Comparison of ENCODE assay signal across 10 mouse cellular contexts in the genomic region with DNA sequence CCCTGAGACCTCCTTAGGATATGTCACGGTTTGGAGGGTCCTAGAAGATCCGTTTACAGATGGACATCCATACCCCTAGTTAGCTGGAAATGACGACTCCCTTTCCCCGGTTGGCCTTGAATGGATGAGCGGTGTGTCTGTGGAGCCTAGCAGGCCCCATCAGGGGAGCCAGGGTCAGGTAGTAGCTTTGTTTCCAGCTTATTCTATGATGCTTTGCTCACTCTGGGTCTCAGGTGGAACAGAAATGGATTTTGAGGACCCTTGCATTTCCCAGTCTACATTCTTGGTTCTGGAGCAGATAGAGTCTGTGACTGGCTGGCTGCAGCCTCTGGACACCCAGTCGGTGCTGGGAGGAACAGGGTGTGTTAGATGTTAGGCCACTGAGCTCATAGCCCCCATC. TPM values are rescaled to one million over a fixed set of nuclear protein-coding genes. Genes with fewer than 3 reads are reported as not detected.
DNase-seq lines count a peak whose midpoint lies in the region; ATAC-seq and TF ChIP-seq lines count a peak whose summit lies in the region.
"Had no signal": no experiment of that assay in that cellular context is flagged by ENCODE, and none has a peak within 500 bp of the region (broad histone marks: within the 10 kb centered on the region; RNA-seq: fewer than 3 reads in every experiment).

No protein-coding gene starts in this region.

- 76% methylated on average over 6 of the region's 6 CpGs for WGBS in heart, embryonic 10.5 days
- WGBS in heart, embryonic 16.5 days = 59% methylated on average over 6 of the region's 6 CpGs
- 62% methylated on average over 6 of the region's 6 CpGs for WGBS in liver, embryonic 16.5 days (ENCODE audit: insufficient replicate concordance)

- peak overlapping the region; percentile 99 for H3K4me3 ChIP-seq in heart, embryonic 10.5 days
- peak overlapping the region; percentile 83 for H3K4me3 ChIP-seq in ES-Bruce4 (ENCODE audit: low read depth, low read length)
- peak overlapping the region; percentile 95 for H3K4me3 ChIP-seq in heart, embryonic 16.5 days (ENCODE audit: low read length)
- no peak overlapping the region for H3K4me3 ChIP-seq in liver, embryonic 16.5 days (ENCODE audit: low read depth, low read length)

- TF ChIP-seq EP300 in ES-Bruce4 (IDR thresholded peaks at IDR 0.05; ENCODE audit: insufficient read depth, low read depth, low read length) = no peak

- H3K9me3 ChIP-seq in heart, embryonic 10.5 days = no peaks in the 10 kb centered on the region
- no peaks in the 10 kb centered on the region for H3K9me3 ChIP-seq in ES-Bruce4 (replicated peaks; ENCODE audit: control insufficient read depth, insufficient read depth, low read length, poor library complexity, severe bottlenecking)
- H3K9me3 ChIP-seq in heart, embryonic 16.5 days (replicated peaks; ENCODE audit: control insufficient read depth, low read length) = no peaks in the 10 kb centered on the region
- H3K9me3 ChIP-seq in liver, embryonic 16.5 days (replicated peaks; ENCODE audit: control insufficient read depth, low read length) = no peaks in the 10 kb centered on the region

- no peak for DNase-seq in heart, embryonic 10.5 days (ENCODE audit: low spot score)
- DNase-seq in heart, postnatal 4 days = no peak
- DNase-seq in T-cell, adult 2 months (ENCODE audit: low spot score) = no peak
- DNase-seq in urinary bladder, adult 18-20 months (ENCODE audit: low spot score in 2 of 2) = no peak
- no peak for DNase-seq in urinary bladder, postnatal 14 days (ENCODE audit: low spot score)
- DNase-seq: kidney, adult 18-20 months had no signal

- peak overlapping the region; percentile 95 for H3K4me2 ChIP-seq in heart, embryonic 16.5 days (ENCODE audit: low read depth, low read length)
- H3K4me2 ChIP-seq in liver, embryonic 16.5 days (ENCODE audit: low read depth, low read length) = 0 out of 2 replicates have a peak overlapping the region, but pooled peaks have one; percentile 93

- H3K9ac ChIP-seq in ES-Bruce4 (ENCODE audit: low read depth, poor library complexity, severe bottlenecking) = peak overlapping the region; percentile 94
- H3K9ac ChIP-seq in heart, embryonic 16.5 days (ENCODE audit: low read length) = peak overlapping the region; percentile 95
- no peak overlapping the region for H3K9ac ChIP-seq in liver, embryonic 16.5 days (ENCODE audit: low read depth, low read length)

- peaks cover 83% of the 10 kb centered on the region for H3K4me1 ChIP-seq in heart, embryonic 10.5 days
- H3K4me1 ChIP-seq in ES-Bruce4 (ENCODE audit: control insufficient read depth, insufficient read depth, low read length) = peaks cover 15% of the 10 kb centered on the region
- peaks cover 66% of the 10 kb centered on the region for H3K4me1 ChIP-seq in heart, embryonic 16.5 days (ENCODE audit: control insufficient read depth, insufficient read depth, low read length)
- peaks cover 59% of the 10 kb centered on the region for H3K4me1 ChIP-seq in liver, embryonic 16.5 days (ENCODE audit: control insufficient read depth, low read depth, low read length)

- no peak for TF ChIP-seq POLR2A in ES-Bruce4 (IDR thresholded peaks at IDR 0.05; ENCODE audit: insufficient read depth, low read length)

- H3K36me3 ChIP-seq in heart, embryonic 10.5 days = peaks cover 10% of the 10 kb centered on the region
- H3K36me3 ChIP-seq in ES-Bruce4 (ENCODE audit: control insufficient read depth, insufficient read depth, low read length, poor library complexity, severe bottlenecking) = no peaks in the 10 kb centered on the region; the same call in 1 of the 2 replicates
- peaks cover 5% of the 10 kb centered on the region; the same call in 1 of the 2 replicates for H3K36me3 ChIP-seq in heart, embryonic 16.5 days (ENCODE audit: control insufficient read depth, insufficient read depth)
- H3K36me3 ChIP-seq in liver, embryonic 16.5 days (ENCODE audit: control insufficient read depth, insufficient read depth) = no peaks in the 10 kb centered on the region

- ATAC-seq in heart, embryonic 16.5 days (replicated peaks; ENCODE audit: extremely low read depth, insufficient read depth, low FRiP score) = no peak
- ATAC-seq in liver, embryonic 16.5 days (ENCODE audit: low read depth) = no peak

- no peak for TF ChIP-seq CTCF in ES-Bruce4 (IDR thresholded peaks at IDR 0.05; ENCODE audit: low read depth, low read length)

- H3K27ac ChIP-seq in heart, embryonic 10.5 days = peak overlapping the region; percentile 97; the same call in 1 of the 2 replicates
- no peak overlapping the region for H3K27ac ChIP-seq in ES-Bruce4 (ENCODE audit: insufficient read depth, low read length)
- H3K27ac ChIP-seq in heart, embryonic 16.5 days (ENCODE audit: low read length) = no peak overlapping the region; the same call in 1 of the 2 replicates
- H3K27ac ChIP-seq in liver, embryonic 16.5 days (ENCODE audit: low read length) = no peak overlapping the region; the same call in 1 of the 2 replicates

- H3K27me3 ChIP-seq in heart, embryonic 10.5 days (ENCODE audit: insufficient read depth, poor library complexity, severe bottlenecking) = 0 out of 2 replicates have a peak, but pooled peaks cover 4% of the 10 kb centered on the region
- H3K27me3 ChIP-seq in ES-Bruce4 (ENCODE audit: control insufficient read depth, insufficient read depth, low read length, poor library complexity, severe bottlenecking) = peaks cover under 1% of the 10 kb centered on the region
- H3K27me3 ChIP-seq in heart, embryonic 16.5 days (ENCODE audit: control insufficient read depth, insufficient read depth, low read length) = no peaks in the 10 kb centered on the region
- peaks cover 16% of the 10 kb centered on the region for H3K27me3 ChIP-seq in liver, embryonic 16.5 days (ENCODE audit: control insufficient read depth, insufficient read depth, low read depth, low read length)

RNA-seq across cellular contexts. Expression of gene Git1, which starts 1.4 kb away (rescaled TPM):
- 9.0 and 11.9 TPM in 2 replicates for polyA plus RNA-seq in heart, embryonic 10.5 days (2016; fragmentation: Nextera tagmentation; extraction: Ambion mirVana)
- 10 to 100 TPM; 76.8 to 81.0 TPM for total RNA-seq in heart, postnatal 4 days (2021)
- 56.5 and 63.6 TPM in 2 replicates for polyA plus RNA-seq in ES-Bruce4 (2011; ENCODE audit: insufficient read depth, insufficient read length, low read depth, missing spikeins)
- 7.5 and 7.7 TPM in 2 replicates for polyA plus RNA-seq in heart, embryonic 16.5 days (2015; fragmentation: Nextera tagmentation; extraction: Ambion mirVana)
- 1.3 and 1.5 TPM in 2 replicates for polyA plus RNA-seq in liver, embryonic 16.5 days (2015; fragmentation: Nextera tagmentation; extraction: Ambion mirVana)

RNA-seq across cellular contexts. Expression of gene Ankrd13b, which starts 5.3 kb away (rescaled TPM):
- 2.5 and 3.5 TPM in 2 replicates for polyA plus RNA-seq in heart, embryonic 10.5 days (2016; fragmentation: Nextera tagmentation; extraction: Ambion mirVana)
- total RNA-seq in heart, postnatal 4 days (2021) = 10 to 100 TPM; 17.3 to 17.4 TPM
- 3.6 and 4.0 TPM in 2 replicates for polyA plus RNA-seq in ES-Bruce4 (2011; ENCODE audit: insufficient read depth, insufficient read length, low read depth, missing spikeins)
- polyA plus RNA-seq in heart, embryonic 16.5 days (2015; fragmentation: Nextera tagmentation; extraction: Ambion mirVana) = 2.0 and 3.7 TPM in 2 replicates
- 0.37 and 0.41 TPM in 2 replicates for polyA plus RNA-seq in liver, embryonic 16.5 days (2015; fragmentation: Nextera tagmentation; extraction: Ambion mirVana)
- total RNA-seq: neutrophil, adult 5-6 weeks had no signal

RNA-seq across cellular contexts. Expression of gene Abhd15, which starts 20.1 kb away (rescaled TPM):
- 1.6 and 1.9 TPM in 2 replicates for polyA plus RNA-seq in heart, embryonic 10.5 days (2016; fragmentation: Nextera tagmentation; extraction: Ambion mirVana)
- 1 to 10 TPM; 1.4 to 1.5 TPM for total RNA-seq in heart, postnatal 4 days (2021)
- polyA plus RNA-seq in ES-Bruce4 (2011; ENCODE audit: insufficient read depth, insufficient read length, low read depth, missing spikeins) = not detected in 2 replicates
- 3.2 TPM in 2 replicates for polyA plus RNA-seq in heart, embryonic 16.5 days (2015; fragmentation: Nextera tagmentation; extraction: Ambion mirVana)
- polyA plus RNA-seq in liver, embryonic 16.5 days (2015; fragmentation: Nextera tagmentation; extraction: Ambion mirVana) = 3.9 and 5.1 TPM in 2 replicates

RNA-seq across cellular contexts. Expression of gene Trp53i13, which starts 21.0 kb away (rescaled TPM):
- polyA plus RNA-seq in heart, embryonic 10.5 days (2016; fragmentation: Nextera tagmentation; extraction: Ambion mirVana) = 25.2 and 30.2 TPM in 2 replicates
- total RNA-seq in heart, postnatal 4 days (2021) = 10 to 100 TPM; 12.0 to 13.7 TPM
- polyA plus RNA-seq in ES-Bruce4 (2011; ENCODE audit: insufficient read depth, insufficient read length, low read depth, missing spikeins) = 8.2 and 11.3 TPM in 2 replicates
- polyA plus RNA-seq in heart, embryonic 16.5 days (2015; fragmentation: Nextera tagmentation; extraction: Ambion mirVana) = 24.7 and 29.5 TPM in 2 replicates
- polyA plus RNA-seq in liver, embryonic 16.5 days (2015; fragmentation: Nextera tagmentation; extraction: Ambion mirVana) = 3.4 and 3.7 TPM in 2 replicates

RNA-seq across cellular contexts. Expression of gene Gm10392, which starts 24.2 kb away (rescaled TPM):
- polyA plus RNA-seq in heart, embryonic 10.5 days (2016; fragmentation: Nextera tagmentation; extraction: Ambion mirVana) = 0.11 TPM in 1 of 2 replicates, not detected in the other
- total RNA-seq in heart, postnatal 4 days (2021) = not detected
- not detected in 2 replicates for polyA plus RNA-seq in ES-Bruce4 (2011; ENCODE audit: insufficient read depth, insufficient read length, low read depth, missing spikeins)
- 0.22 and 0.26 TPM in 2 replicates for polyA plus RNA-seq in heart, embryonic 16.5 days (2015; fragmentation: Nextera tagmentation; extraction: Ambion mirVana)
- 0.09 and 0.17 TPM in 2 replicates for polyA plus RNA-seq in liver, embryonic 16.5 days (2015; fragmentation: Nextera tagmentation; extraction: Ambion mirVana)
